Mouse (Mus musculus): ENCODE data around the gene Nhlh1. TPM values are rescaled to one million over a fixed set of nuclear protein-coding genes. Genes with fewer than 3 reads are reported as not detected.

The Nhlh1 gene
- 2.1 and 2.7 TPM in 2 replicates for polyA plus RNA-seq (2015; fragmentation: Nextera tagmentation; extraction: Ambion mirVana)

- H3K9me3 ChIP-seq (replicated peaks): no peaks in the 10 kb centered on the region
- H3K4me2 ChIP-seq (replicated peaks): no peak within 1 kb of the TSS; the same call in 1 of the 2 replicates
- H3K9ac ChIP-seq: no peak within 1 kb of the TSS
- peak; percentile 69 for ATAC-seq (ENCODE audit: insufficient number of reproducible peaks, low FRiP score, low TSS enrichment, low read depth)
- peaks cover 33% of the 10 kb centered on the region for H3K4me1 ChIP-seq
- H3K36me3 ChIP-seq: no peaks in the 10 kb centered on the region
- peaks cover 43% of the 10 kb centered on the region for H3K27me3 ChIP-seq
- WGBS: 9% methylated on average over 2 of the region's 2 CpGs
- 0 out of 2 replicates have a peak within 1 kb of the TSS, but pooled peaks have one; percentile 6 for H3K4me3 ChIP-seq (replicated peaks)
- 0 out of 2 replicates have a peak within 1 kb of the TSS, but pooled peaks have one; percentile 13 for H3K27ac ChIP-seq (replicated peaks)
These were observed at the start of gene Nhlh1 for GRCm38 (mm10) chr1:172057491-172057921. Nhlh1 (minus strand) TSS chr1:172057573.

DNA sequence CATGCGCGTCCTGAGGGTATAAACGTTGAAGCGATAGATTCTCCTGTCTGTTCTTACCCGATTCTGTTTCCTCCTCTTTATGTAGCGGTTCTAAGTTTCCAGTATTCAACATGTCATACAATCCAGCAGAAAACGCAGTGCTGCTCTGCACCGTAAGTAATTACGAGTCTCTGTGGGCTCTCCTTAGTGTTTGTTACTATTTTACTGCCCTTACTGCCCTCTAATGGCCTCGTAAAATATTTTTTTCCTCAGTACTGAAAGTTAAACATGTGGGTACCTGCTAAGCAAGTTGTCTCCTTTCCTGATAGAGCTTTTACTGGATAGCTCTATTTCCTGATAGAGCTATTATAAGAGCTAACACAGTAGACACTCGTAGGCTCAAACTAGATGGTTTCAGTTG, 47.7 kb upstream of the Nhlh1 start:
- Histone ChIP-seq H3K27ac (replicated peaks) (no peak overlapping the region), H3K9ac (no peak overlapping the region), H3K4me2 (replicated peaks) (no peak overlapping the region), H3K4me3 (replicated peaks) (no peak overlapping the region), H3K27me3 (no peaks in the 10 kb centered on the region), H3K36me3 (peaks cover 92% of the 10 kb centered on the region), H3K9me3 (replicated peaks) (no peaks in the 10 kb centered on the region), H3K4me1 (no peaks in the 10 kb centered on the region)
- 76% methylated on average over 11 of the region's 11 CpGs for whole genome bisulfite sequencing
- no peak for ATAC-seq (ENCODE audit: insufficient number of reproducible peaks, low FRiP score, low TSS enrichment, low read depth)

GRCm38 (mm10) chr1:172103619-172104018, 46.2 kb upstream of the Nhlh1 start:
- no peak for ATAC-seq (ENCODE audit: insufficient number of reproducible peaks, low FRiP score, low TSS enrichment, low read depth)
- H3K27ac ChIP-seq (replicated peaks): no peak overlapping the region
- no peak overlapping the region for H3K4me3 ChIP-seq (replicated peaks)
- peaks cover 86% of the 10 kb centered on the region for H3K36me3 ChIP-seq
- WGBS: 88% methylated on average over 4 of the region's 4 CpGs
- no peaks in the 10 kb centered on the region for H3K9me3 ChIP-seq (replicated peaks)
- no peaks in the 10 kb centered on the region for H3K27me3 ChIP-seq
- H3K4me1 ChIP-seq: no peaks in the 10 kb centered on the region
- H3K4me2 ChIP-seq (replicated peaks): no peak overlapping the region
- no peak overlapping the region for H3K9ac ChIP-seq

- ATAC-seq (ENCODE audit: insufficient number of reproducible peaks, low FRiP score, low TSS enrichment, low read depth): no peak
- WGBS: 85% methylated on average over 6 of the region's 6 CpGs
- no peak overlapping the region for H3K4me2 ChIP-seq (replicated peaks)
- no peaks in the 10 kb centered on the region for H3K27me3 ChIP-seq
- peaks cover 74% of the 10 kb centered on the region for H3K36me3 ChIP-seq
- H3K4me1 ChIP-seq: no peaks in the 10 kb centered on the region
- H3K4me3 ChIP-seq (replicated peaks): no peak overlapping the region
- H3K9me3 ChIP-seq (replicated peaks): no peaks in the 10 kb centered on the region
- H3K27ac ChIP-seq (replicated peaks): no peak overlapping the region
- H3K9ac ChIP-seq: no peak overlapping the region
These were observed 42.1 kb upstream of the Nhlh1 start for GRCm38 (mm10) chr1:172099325-172100033.

DNA sequence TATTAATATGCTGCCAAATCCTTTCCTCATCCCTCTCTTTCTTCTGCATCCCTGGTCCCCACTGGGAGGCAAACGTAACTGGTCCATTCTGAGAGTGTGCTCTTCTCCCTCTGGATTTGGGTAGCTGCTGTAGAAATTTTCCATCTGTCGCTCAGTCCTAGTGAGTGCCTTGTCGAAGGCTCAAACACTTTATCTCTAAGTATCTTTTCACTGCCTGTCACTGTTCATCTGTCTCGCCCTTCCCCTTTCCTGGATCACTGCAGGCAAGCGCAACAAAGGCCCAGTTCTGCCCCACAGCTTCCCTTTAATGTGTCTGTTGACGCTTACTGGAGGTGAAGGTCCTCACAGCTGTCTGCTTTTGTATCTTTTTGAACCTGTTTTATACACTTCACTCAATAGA, 37.8 kb upstream of the Nhlh1 start:
- H3K27ac ChIP-seq (replicated peaks): no peak overlapping the region
- no peaks in the 10 kb centered on the region for H3K4me1 ChIP-seq
- no peaks in the 10 kb centered on the region for H3K27me3 ChIP-seq
- no peaks in the 10 kb centered on the region for H3K9me3 ChIP-seq (replicated peaks)
- H3K4me2 ChIP-seq (replicated peaks): no peak overlapping the region
- peaks cover 73% of the 10 kb centered on the region for H3K36me3 ChIP-seq
- 74% methylated on average over 6 of the region's 6 CpGs for WGBS
- no peak overlapping the region for H3K4me3 ChIP-seq (replicated peaks)
- H3K9ac ChIP-seq: no peak overlapping the region
- no peak for ATAC-seq (ENCODE audit: insufficient number of reproducible peaks, low FRiP score, low TSS enrichment, low read depth)

DNA sequence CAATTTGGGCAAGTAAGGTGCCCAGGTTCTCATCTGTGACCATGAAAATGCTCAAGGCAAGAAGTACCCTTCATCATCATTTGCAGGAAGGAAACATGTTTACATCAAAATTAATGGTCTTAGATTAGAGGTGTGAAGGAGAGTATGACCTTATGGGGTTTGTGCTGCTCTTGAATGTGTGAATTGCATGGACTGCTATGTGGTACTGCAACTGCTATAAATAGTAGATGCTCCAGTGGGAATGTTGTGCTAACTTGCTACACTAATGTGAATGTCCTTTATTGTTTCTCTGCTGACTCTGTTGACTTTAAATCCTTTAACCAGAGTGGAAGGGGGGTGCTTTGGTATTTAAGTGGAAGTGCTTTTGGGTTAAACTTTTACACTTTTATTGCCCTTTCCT, 36.9 kb upstream of the Nhlh1 start:
- Histone ChIP-seq H3K4me2 (replicated peaks) (no peak overlapping the region), H3K9me3 (replicated peaks) (no peaks in the 10 kb centered on the region), H3K27me3 (no peaks in the 10 kb centered on the region), H3K9ac (no peak overlapping the region), H3K36me3 (peaks cover 77% of the 10 kb centered on the region), H3K4me3 (replicated peaks) (no peak overlapping the region), H3K4me1 (no peaks in the 10 kb centered on the region), H3K27ac (replicated peaks) (no peak overlapping the region)
- no peak for ATAC-seq (ENCODE audit: insufficient number of reproducible peaks, low FRiP score, low TSS enrichment, low read depth)

DNA sequence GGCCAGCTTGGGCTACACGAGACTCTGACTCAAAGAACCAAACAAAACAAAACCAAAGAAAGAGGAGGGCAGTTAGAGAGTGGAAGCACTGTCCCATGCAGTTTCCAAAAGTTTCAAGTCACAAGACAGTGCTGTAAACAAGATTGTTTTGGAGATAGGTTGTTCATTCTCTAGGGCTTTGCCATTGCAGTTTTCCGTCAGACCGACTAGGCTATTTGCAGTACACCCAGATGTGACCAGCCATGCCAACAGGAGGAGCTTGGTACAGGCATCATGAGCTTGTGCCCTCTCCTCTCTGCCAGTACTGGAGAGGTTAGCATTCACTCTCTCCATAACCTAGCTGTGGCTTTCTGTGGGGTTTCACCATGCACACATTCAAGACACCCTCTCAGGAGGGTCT, 36.1 kb upstream of the Nhlh1 start:
- no peak for ATAC-seq (ENCODE audit: insufficient number of reproducible peaks, low FRiP score, low TSS enrichment, low read depth)

GRCm38 (mm10) chr1:172082899-172083445, 25.6 kb upstream of the Nhlh1 start:
- Histone ChIP-seq H3K4me1 (peaks cover 15% of the 10 kb centered on the region), H3K36me3 (peaks cover 21% of the 10 kb centered on the region), H3K9me3 (replicated peaks) (no peaks in the 10 kb centered on the region), H3K27me3 (no peaks in the 10 kb centered on the region), H3K27ac (replicated peaks) (peak overlapping the region; percentile 85), H3K4me3 (replicated peaks) (peak overlapping the region; percentile 88), H3K9ac (peak overlapping the region; percentile 87), H3K4me2 (replicated peaks) (peak overlapping the region; percentile 53)
- peak; percentile 70 for ATAC-seq (ENCODE audit: insufficient number of reproducible peaks, low FRiP score, low TSS enrichment, low read depth)
- under 1% methylated on average over 24 of the region's 24 CpGs for WGBS

More for the DNA sequence above, 36.1 kb upstream of the Nhlh1 start:
- Histone ChIP-seq H3K27ac (replicated peaks) (no peak overlapping the region), H3K27me3 (no peaks in the 10 kb centered on the region), H3K9ac (no peak overlapping the region), H3K4me2 (replicated peaks) (no peak overlapping the region), H3K4me1 (no peaks in the 10 kb centered on the region), H3K9me3 (replicated peaks) (no peaks in the 10 kb centered on the region), H3K36me3 (peaks cover 81% of the 10 kb centered on the region), H3K4me3 (replicated peaks) (no peak overlapping the region)
- WGBS: 74% methylated on average over 3 of the region's 3 CpGs

- Histone ChIP-seq H3K9ac (peak within 1 kb of the TSS; percentile 87), H3K36me3 (peaks cover 20% of the 10 kb centered on the region), H3K9me3 (replicated peaks) (no peaks in the 10 kb centered on the region), H3K27ac (replicated peaks) (peak within 1 kb of the TSS; percentile 85), H3K4me3 (replicated peaks) (peak within 1 kb of the TSS; percentile 88), H3K27me3 (no peaks in the 10 kb centered on the region), H3K4me2 (replicated peaks) (peak within 1 kb of the TSS; percentile 53), H3K4me1 (peaks cover 15% of the 10 kb centered on the region)
- WGBS: under 1% methylated on average over 40 of the region's 40 CpGs
- ATAC-seq (ENCODE audit: insufficient number of reproducible peaks, low FRiP score, low TSS enrichment, low read depth): peak; percentile 97
These were observed 24.9 kb upstream of the Nhlh1 start, which contains the start of the genes Copa and Ncstn for GRCm38 (mm10) chr1:172082101-172082898. Copa (plus strand) TSS chr1:172082529. Ncstn (minus strand) TSS chr1:172082795.

GRCm38 (mm10) chr1:172077981-172078380, 20.6 kb upstream of the Nhlh1 start:
- Histone ChIP-seq H3K9me3 (replicated peaks) (no peaks in the 10 kb centered on the region), H3K36me3 (peaks cover 61% of the 10 kb centered on the region), H3K4me3 (replicated peaks) (no peak overlapping the region), H3K4me1 (peaks cover 4% of the 10 kb centered on the region), H3K9ac (no peak overlapping the region; the same call in 1 of the 2 replicates), H3K27me3 (no peaks in the 10 kb centered on the region), H3K4me2 (replicated peaks) (no peak overlapping the region), H3K27ac (replicated peaks) (no peak overlapping the region)
- no peak for ATAC-seq (ENCODE audit: insufficient number of reproducible peaks, low FRiP score, low TSS enrichment, low read depth)
- WGBS: 66% methylated on average over 5 of the region's 5 CpGs

DNA sequence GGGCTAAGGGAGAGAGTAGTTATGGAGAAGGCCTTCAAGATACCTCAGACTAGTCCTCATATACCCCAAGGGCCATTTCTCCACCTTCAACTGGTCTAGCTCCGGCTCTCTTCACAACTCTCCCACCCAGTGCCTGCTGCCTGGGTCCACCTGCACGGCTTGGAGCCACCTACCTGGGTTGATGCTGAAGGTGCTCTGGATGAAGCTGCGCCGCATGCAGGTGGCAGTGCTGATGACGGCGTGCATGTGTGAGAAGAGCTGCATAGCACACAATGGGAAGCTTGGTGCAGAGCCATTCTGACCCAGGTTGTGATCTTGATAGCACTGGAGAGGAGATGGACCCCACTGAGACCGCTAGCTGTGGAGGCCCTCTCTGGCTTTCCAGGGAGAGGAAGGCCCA, 15.2 kb upstream of the Nhlh1 start:
- peaks cover 94% of the 10 kb centered on the region for H3K36me3 ChIP-seq
- H3K4me1 ChIP-seq: no peaks in the 10 kb centered on the region
- no peaks in the 10 kb centered on the region for H3K9me3 ChIP-seq (replicated peaks)
- ATAC-seq (ENCODE audit: insufficient number of reproducible peaks, low FRiP score, low TSS enrichment, low read depth): no peak
- no peak overlapping the region for H3K27ac ChIP-seq (replicated peaks)
- no peak overlapping the region for H3K4me2 ChIP-seq (replicated peaks)
- H3K9ac ChIP-seq: no peak overlapping the region
- 94% methylated on average over 7 of the region's 7 CpGs for WGBS
- no peaks in the 10 kb centered on the region for H3K27me3 ChIP-seq
- no peak overlapping the region for H3K4me3 ChIP-seq (replicated peaks)

Measured in embryonic facial prominence, embryonic 15.5 days (tissue).